Mouse (Mus musculus) CH12.LX (cell line): ENCODE results near the gene Gng12.

Experiments
- EP300 ChIP-seq: IDR thresholded peaks from 2 replicates; pipeline ENCODE4 v1.6.1; 2011; ENCODE audit warnings: low read length, improper control_type of control experiment
- SMC3 ChIP-seq: IDR thresholded peaks from 2 replicates; pipeline ENCODE4 v1.6.1; 2011; ENCODE audit warnings: low read depth, low read length, improper control_type of control experiment

DNA sequence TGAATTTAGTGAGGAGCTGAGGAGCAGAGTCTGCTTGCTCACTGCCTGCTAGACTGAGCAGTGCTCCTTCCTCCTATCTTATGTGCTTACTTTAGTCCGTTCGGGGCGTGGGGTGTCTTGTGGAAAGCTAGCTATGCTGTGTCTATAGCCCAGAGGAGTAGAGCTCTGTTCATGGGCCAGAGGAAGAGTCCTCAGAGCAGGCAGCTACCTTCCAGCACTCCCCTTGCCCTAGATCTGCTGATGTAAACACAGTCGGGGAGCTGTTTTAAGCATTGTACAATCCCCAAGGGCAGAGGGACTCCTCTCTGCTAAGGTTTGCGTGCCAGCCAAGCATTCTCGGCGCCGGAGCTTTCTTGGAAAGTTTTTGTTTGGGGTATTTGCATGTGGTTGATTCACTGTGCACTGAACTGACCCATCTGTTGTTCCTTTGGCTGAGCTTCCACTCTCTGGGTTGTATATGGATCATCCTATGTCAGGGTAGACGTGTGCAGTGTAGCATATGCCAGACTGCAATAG is 173.7 kb downstream of the Gng12 start:
- no peak for TF ChIP-seq SMC3
- TF ChIP-seq EP300, result peak; percentile 35
